Mouse (Mus musculus): ENCODE measurements around the gene Tfpi.
"Not testable (repeated sequence)": the region's sequence is repeated elsewhere in the genome, so short reads cannot be mapped to it uniquely, and the experiment has no call there.

Tfpi gene

GRCm38 (mm10) chr2:84473941-84474530 is 2.5 kb downstream of the Tfpi start:
- DNase-seq = no peak

GRCm38 (mm10) chr2:84467391-84467790 is 9.2 kb downstream of the Tfpi start:
- no peak for DNase-seq

GRCm38 (mm10) chr2:84464956-84465355 is 11.6 kb downstream of the Tfpi start:
- DNase-seq = no peak

GRCm38 (mm10) chr2:84462411-84462810 is 14.2 kb downstream of the Tfpi start:
- DNase-seq = no peak

- DNase-seq = peak; percentile 40 to 65
These were observed 16.9 kb downstream of the Tfpi start for GRCm38 (mm10) chr2:84459651-84460177.

- no peak for DNase-seq
These were observed 19.4 kb downstream of the Tfpi start for GRCm38 (mm10) chr2:84457221-84457620.

GRCm38 (mm10) chr2:84455236-84455799 is 21.3 kb downstream of the Tfpi start:
- DNase-seq = peak; percentile 49 to 69

GRCm38 (mm10) chr2:84454551-84455235 is 21.9 kb downstream of the Tfpi start:
- no peak for DNase-seq

GRCm38 (mm10) chr2:84454051-84454450 is 22.5 kb downstream of the Tfpi start:
- DNase-seq = peak; percentile 27 to 37

- no peak for DNase-seq
These were observed 31.1 kb downstream of the Tfpi start for GRCm38 (mm10) chr2:84445499-84445898.

GRCm38 (mm10) chr2:84441940-84442339 is 34.6 kb downstream of the Tfpi start:
- DNase-seq = no peak

- peak; percentile 25 to 61 for DNase-seq
These were observed 46.9 kb downstream of the Tfpi start for GRCm38 (mm10) chr2:84429724-84430123.

- DNase-seq = no peak
These were observed 47.7 kb downstream of the Tfpi start for GRCm38 (mm10) chr2:84428836-84429235.

- no peak for DNase-seq
These were observed 50.0 kb downstream of the Tfpi start for GRCm38 (mm10) chr2:84426531-84426930.

GRCm38 (mm10) chr2:84425138-84425537 is 51.4 kb downstream of the Tfpi start, which contains the start of gene Calcrl:
Gene Calcrl (minus strand): TSS chr2:84425411.
- DNase-seq = peak; percentile 86 to 88

- DNase-seq = no peak
These were observed 60.1 kb downstream of the Tfpi start for GRCm38 (mm10) chr2:84416501-84416900.

- no peak for DNase-seq
These were observed 66.6 kb downstream of the Tfpi start for GRCm38 (mm10) chr2:84409796-84410592.

- no peak for DNase-seq
These were observed 71.7 kb downstream of the Tfpi start for GRCm38 (mm10) chr2:84404834-84405233.

- DNase-seq = no peak
These were observed 73.9 kb downstream of the Tfpi start for GRCm38 (mm10) chr2:84402713-84403112.

GRCm38 (mm10) chr2:84396557-84396956 is 80.0 kb downstream of the Tfpi start:
- DNase-seq = no peak

GRCm38 (mm10) chr2:84393236-84393635 is 83.3 kb downstream of the Tfpi start:
- DNase-seq = peak in 1 of 2 experiments; percentile 29

- DNase-seq = no peak
These were observed 87.5 kb downstream of the Tfpi start for GRCm38 (mm10) chr2:84389075-84389474.

GRCm38 (mm10) chr2:84388537-84388936 is 88.0 kb downstream of the Tfpi start:
- not testable (repeated sequence) for DNase-seq
